Comparison of ENCODE assay signal across 8 mouse cellular contexts in the genomic region with DNA sequence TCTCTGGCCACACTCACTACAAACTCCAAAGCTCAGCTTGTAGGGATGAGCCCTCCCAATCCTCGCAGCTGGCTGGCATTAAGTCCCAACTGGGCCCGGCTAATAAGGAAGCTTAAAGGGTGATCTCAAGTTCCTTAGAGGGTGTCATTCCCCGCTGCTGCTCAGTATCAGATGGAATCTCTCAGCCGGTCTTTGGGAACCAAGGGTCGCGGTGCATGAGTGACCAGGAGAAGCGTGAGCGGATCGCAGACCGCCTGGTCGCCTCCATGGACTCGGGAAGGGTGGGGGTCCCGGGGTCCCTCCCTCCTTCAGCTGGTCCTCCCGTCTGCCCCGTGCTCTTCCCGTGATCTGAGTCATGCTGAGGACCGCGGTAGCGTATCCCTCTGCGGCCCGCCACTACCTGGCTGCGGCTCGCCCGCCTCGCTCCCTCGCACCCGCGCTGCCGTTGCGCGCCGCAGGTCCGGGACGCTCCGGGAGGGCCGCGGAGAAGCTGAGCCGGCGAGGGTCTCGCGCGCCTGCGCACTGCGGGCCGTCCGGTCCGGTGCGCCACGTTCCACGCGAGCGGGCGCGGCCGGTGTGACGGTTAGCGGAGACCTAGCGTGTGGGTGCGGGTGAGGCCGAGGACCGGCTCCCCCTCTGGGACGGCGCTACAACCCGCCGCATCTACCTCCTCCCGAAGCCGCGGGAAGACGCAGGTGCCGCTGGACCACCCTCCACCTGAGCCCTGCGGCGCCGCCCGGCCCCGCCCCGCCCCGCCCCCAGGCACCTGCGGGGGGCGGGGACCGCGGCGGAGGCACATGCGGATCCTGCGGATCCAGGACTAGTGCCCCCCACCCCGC. TPM values are rescaled to one million over a fixed set of nuclear protein-coding genes. Genes with fewer than 3 reads are reported as not detected.
DNase-seq lines count a peak whose midpoint lies in the region; ATAC-seq and TF ChIP-seq lines count a peak whose summit lies in the region.

A gene (minus strand): TSS at position 754 of the 839 bp plus-strand sequence.

- WGBS in liver, postnatal 0 days (ENCODE audit: insufficient replicate concordance) = 1% methylated on average over 80 of the region's 85 CpGs

- no peak for ATAC-seq in liver, postnatal 0 days
- ATAC-seq in erythroid progenitor cell, adult 5-6 weeks (replicated peaks; ENCODE audit: low FRiP score, poor library complexity, severe bottlenecking) = no peak

- peaks cover 30% of the 10 kb centered on the region for H3K27me3 ChIP-seq in liver, postnatal 0 days (ENCODE audit: insufficient read depth, low read length)

- TF ChIP-seq CTCF in liver, postnatal 0 days (IDR thresholded peaks at IDR 0.05; ENCODE audit: low read depth) = no peak

- H3K9ac ChIP-seq in liver, postnatal 0 days (replicated peaks) = peak within 1 kb of the TSS; percentile 34; the same call in 1 of the 2 replicates

- no peaks in the 10 kb centered on the region for H3K9me3 ChIP-seq in liver, postnatal 0 days (ENCODE audit: low read length)

- no peaks in the 10 kb centered on the region for H3K36me3 ChIP-seq in liver, postnatal 0 days (replicated peaks; ENCODE audit: insufficient read depth, low read length)

- peaks cover 8% of the 10 kb centered on the region for H3K4me1 ChIP-seq in liver, postnatal 0 days (ENCODE audit: insufficient read depth)

- DNase-seq in ovary, adult 18-20 months (ENCODE audit: low spot score) = peak; percentile 13
- no peak for DNase-seq in ovary, postnatal 10 days (ENCODE audit: low spot score)
- DNase-seq in cerebellum, adult 8-10 months = peak; percentile 4
- DNase-seq in frontal cortex, postnatal 36 days (ENCODE audit: low spot score in 2 of 2) = peak; percentile 48 to 52
- DNase-seq in kidney, postnatal 14 days = peak; percentile 48
- peak; percentile 23 for DNase-seq in liver, postnatal 0 days
- DNase-seq in retina, postnatal 7 days (ENCODE audit: low read depth, low spot score) = peak; percentile 52

- no peak within 1 kb of the TSS for H3K27ac ChIP-seq in liver, postnatal 0 days (ENCODE audit: low read depth)

- no peak for TF ChIP-seq EP300 in liver, postnatal 0 days (IDR thresholded peaks at IDR 0.05; ENCODE audit: low read depth)

- H3K4me3 ChIP-seq in liver, postnatal 0 days (ENCODE audit: low read depth, low read length) = peak within 1 kb of the TSS; percentile 60

- H3K4me2 ChIP-seq in liver, postnatal 0 days (ENCODE audit: low read depth, low read length) = peak within 1 kb of the TSS; percentile 87

RNA-seq across cellular contexts. Expression of the gene that starts here (rescaled TPM):
- not detected in 2 replicates for polyA plus RNA-seq in liver, postnatal 0 days (2015; fragmentation: Nextera tagmentation; extraction: Ambion mirVana)
- not detected in 2 replicates for total RNA-seq in erythroid progenitor cell, adult 5-6 weeks (2015; ENCODE audit: low replicate concordance)
- total RNA-seq in erythroid progenitor cell, adult 5-6 weeks (2017; ENCODE audit: low replicate concordance) = not detected in 2 replicates

Comparison
In these comparisons a context has a peak if more than half of its experiments do, and no peak if none do; other contexts are left out.
1. Peak in DNase-seq, H3K4me3 ChIP-seq, H3K9ac ChIP-seq and H3K4me2 ChIP-seq in liver, postnatal 0 days; RNA of the gene not detected or under 1 TPM.